Mouse (Mus musculus) layer of hippocampus, postnatal 14 days (tissue): ENCODE results near the gene Gm10563. TPM values are rescaled to one million over a fixed set of nuclear protein-coding genes. Genes with fewer than 3 reads are reported as not detected.

Source experiments
- DNase-seq, 2 experiments: peaks; one replicate each; pipeline ENCODE4 v3.0.0; 2021 to 2022; ENCODE audit warnings: low spot score in 2 of 2, mixed read lengths in 1 of 2
- total RNA-seq, 2 experiments: library from RNA; stranded (reverse); gene quantifications; 2 replicates each; pipeline ENCODE4 v1.2.3; 2021

Gm10563 gene
- total RNA-seq, 2 experiments from 2014 or later = not detected

- no peak for DNase-seq
These were observed 8.4 kb upstream of the Gm10563 start for GRCm38 (mm10) chr4:155653451-155654182.

GRCm38 (mm10) chr4:155653086-155653450 is 7.9 kb upstream of the Gm10563 start, which contains the start of gene Mmp23:
Gene Mmp23 (minus strand): TSS chr4:155653384.
- peak in 1 of 2 experiments; percentile 26 for DNase-seq

- DNase-seq = peak in 1 of 2 experiments; percentile 50
These were observed 7.3 kb upstream of the Gm10563 start for GRCm38 (mm10) chr4:155652283-155653085.

DNA sequence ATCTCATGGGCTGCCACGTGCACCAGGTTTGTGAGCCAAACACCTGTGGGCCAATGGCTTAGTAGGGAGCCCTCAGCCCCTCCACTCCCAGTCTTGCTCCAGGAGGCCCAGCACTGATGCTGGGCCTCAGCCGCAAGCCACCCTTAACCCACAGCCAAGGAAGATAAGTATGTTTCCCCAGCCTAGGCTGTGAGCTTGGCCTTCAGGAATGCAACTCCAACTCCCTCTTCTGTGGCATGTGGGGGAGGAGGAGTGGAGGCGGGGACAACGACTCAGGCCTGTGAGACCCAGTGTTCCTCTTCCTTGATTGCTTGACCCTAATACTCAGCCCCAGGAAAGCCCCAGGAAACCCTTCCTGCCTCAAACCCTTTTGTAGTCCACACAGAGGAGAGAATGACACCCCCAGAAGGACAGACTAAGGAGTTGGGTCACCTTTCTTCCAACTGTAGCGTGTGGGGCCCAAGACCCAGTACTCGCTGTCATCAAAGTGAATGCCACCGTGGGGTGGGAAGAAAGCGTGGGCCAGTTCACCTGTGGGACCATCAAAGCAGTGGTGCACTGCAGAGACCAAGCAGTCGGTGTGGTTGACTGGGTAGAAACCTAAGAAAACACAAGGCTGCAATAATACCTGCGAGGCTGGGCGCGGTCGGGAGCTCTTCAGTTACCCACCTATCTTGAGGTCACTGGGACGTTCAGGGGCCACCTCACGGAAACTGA is 6.5 kb upstream of the Gm10563 start:
- no peak for DNase-seq

- DNase-seq = no peak
These were observed 4.1 kb upstream of the Gm10563 start for GRCm38 (mm10) chr4:155649355-155649754.

GRCm38 (mm10) chr4:155645721-155646120 is 513 bp upstream of the Gm10563 start:
- DNase-seq = no peak

DNA sequence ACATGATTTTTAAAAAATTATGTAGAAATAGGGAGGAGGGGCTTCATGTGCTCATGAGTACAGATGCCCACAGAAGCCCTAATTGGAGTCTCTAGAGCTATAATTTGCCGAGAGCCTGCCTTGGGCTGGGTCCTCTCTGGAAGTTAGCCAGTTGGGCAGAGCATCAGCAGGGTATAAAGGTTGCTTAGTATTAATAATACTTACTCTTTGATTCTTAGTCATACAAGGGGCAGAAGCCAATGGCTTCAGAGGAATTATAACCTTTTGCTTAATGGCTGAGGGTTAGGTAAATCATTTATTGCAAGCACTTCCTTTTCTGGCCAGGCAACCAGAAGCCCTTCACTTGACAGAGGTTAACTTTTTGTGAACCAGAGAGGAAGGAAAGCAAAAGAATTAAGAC is 1.7 kb downstream of the Gm10563 start:
- DNase-seq = no peak

- DNase-seq = no peak
These were observed 9.3 kb downstream of the Gm10563 start for GRCm38 (mm10) chr4:155635766-155636499.

GRCm38 (mm10) chr4:155630267-155630666 is 14.9 kb downstream of the Gm10563 start:
- DNase-seq = no peak

DNA sequence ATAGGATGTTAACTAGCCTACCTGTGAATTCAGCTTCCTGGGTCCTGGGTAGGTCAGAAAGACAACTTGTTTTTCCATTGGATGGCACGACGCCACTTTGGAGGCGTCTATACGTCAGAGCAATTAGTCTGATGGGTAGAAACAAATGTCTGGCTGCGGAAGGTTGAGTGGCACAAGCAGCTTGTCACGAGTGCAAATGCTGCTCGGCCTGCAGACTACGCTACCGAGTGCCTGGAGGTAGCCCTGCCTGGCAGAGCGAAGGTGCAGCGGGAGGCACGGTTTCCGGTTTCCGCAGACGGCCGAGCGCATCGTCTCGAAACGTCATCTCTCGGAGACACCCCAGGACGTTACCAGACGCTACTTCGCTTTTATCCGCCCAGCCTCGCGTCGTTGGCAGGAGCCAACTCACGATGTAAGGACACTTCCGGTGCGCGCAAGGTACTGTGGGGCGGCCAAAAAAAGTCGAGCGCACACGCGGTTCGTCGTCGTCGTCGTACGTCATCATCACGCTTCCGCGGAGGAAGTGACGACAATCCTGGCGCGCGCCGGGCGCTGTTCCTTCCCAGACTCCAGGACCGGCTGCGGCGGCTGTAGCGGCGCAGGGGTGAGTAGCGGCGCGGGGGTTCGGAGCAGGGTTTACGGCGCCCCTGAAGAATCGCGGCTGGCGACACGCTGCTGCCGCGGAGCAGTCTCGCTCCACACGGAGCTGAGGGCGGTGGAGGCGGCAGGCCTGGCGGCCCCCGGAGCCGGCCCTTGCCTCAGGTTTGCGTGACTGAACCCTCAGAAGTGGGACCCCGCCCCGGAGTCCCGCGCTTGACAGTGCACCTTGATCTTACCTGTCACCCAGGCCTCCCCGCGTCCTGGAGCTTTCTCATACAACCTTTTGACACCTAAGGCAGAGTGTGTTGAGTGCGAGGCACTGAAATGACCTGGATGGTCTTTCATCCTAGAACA is 20.6 kb downstream of the Gm10563 start, which contains the start of gene Cdk11b:
Cdk11b (plus strand) TSS at position 517 of the 954 bp plus-strand sequence.
- peak; percentile 93 to 98 for DNase-seq

DNA sequence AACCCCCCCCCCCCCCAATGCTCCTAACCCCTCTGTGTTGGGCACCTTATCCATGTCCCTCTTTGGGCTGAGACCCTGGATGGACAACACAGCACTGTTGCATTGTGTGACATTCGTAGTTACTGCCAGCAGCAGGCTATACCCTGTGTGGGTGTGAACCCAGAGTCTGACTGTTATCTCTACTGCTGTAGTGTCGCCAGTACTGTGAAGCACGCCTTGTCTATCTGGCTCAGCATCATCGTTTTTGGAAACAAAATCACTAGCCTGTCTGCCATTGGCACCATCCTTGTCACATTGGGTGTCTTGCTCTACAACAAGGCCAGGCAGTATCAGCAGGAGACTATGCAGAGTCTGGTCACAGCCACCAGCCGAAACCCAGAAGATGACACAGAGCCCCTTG is 26.9 kb downstream of the Gm10563 start:
- peak in 1 of 2 experiments; percentile 60 for DNase-seq

DNA sequence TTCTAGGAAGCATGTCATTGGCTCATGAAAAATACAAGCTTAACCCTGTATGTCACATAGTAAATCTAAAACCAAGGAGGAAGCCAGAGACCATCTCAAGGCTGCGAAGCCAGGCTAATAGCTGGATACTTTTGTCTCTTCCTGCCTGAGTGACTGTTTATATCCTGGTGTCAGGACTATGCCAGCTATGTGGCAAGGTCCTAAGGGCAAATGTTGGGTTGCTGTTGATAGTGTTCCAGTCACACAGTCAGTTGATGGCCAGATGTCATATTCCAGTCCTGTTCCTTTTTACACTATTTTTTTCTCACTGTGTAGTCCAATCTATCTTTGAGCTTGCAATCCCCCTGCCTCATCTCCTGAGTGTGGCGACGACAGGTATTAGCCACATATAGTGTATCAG is 31.9 kb downstream of the Gm10563 start:
- no peak for DNase-seq

DNA sequence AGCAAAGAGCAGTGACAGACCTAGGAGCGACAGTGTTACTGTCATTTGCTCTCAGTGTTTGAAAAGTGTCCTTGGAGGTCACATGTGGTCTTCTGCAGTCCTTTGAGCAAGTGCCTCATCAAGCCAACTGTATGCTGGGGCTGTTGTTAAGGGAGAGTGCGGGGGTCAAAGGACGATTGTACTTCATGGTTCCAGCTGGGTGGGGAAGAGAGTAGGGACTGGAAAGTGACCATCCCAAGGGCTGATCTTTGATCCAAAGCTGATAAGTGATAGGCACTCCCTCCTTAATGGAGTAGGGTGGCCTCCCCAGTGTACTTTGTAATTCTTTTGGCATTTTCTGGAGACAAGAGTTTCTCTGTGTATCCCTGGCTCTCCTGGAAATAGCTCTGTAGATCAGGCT is 33.3 kb downstream of the Gm10563 start:
- no peak for DNase-seq

DNA sequence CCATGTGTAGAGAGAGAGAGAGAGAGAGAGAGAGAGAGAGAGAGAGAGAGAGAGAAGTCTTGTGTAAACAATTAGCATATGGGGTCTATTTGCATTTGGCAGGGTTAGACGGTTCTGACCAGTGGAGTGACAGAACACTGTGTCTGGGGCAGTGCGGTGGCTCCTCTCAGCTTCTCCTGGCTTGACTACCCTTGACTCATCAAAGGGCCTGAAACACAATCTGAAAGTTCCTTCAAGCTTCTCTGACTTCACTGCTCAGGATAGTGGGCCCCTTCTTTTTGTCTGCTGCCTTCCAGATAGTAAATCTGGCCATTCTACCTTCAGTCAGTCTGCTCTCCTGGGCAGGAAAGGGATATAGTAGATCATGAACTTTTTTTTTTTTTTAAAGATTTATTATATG is 38.4 kb downstream of the Gm10563 start:
- DNase-seq = no peak

DNA sequence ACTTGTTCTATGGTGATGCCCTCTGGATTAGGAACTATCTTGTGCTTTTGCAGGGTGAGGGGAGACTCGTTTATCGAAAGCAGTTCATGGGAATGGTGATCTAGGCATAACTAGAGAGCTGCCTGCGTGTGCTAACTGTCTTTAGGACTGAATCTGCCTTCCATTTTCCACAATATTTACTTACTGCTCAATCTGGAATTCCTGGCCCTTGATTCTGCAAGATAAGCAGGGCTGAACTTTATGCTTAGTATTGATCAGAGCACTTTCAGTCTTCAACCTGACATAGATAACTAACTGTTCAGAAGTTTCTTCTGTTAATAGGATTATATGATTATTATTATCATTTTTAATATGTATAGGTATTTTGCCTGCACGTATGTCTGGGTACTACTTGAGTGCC is 40.1 kb downstream of the Gm10563 start:
- DNase-seq = no peak

GRCm38 (mm10) chr4:155603801-155604200 is 41.4 kb downstream of the Gm10563 start:
- no peak for DNase-seq

GRCm38 (mm10) chr4:155602753-155603152 is 42.5 kb downstream of the Gm10563 start:
- no peak for DNase-seq

GRCm38 (mm10) chr4:155601997-155602456 is 43.2 kb downstream of the Gm10563 start:
- no peak for DNase-seq

- DNase-seq = peak; percentile 92 to 99
These were observed 43.9 kb downstream of the Gm10563 start, which contains the start of gene Slc35e2 for GRCm38 (mm10) chr4:155601091-155601996. Gene Slc35e2 (plus strand): TSS chr4:155601416.
